Mouse (Mus musculus): Measurements from ENCODE around the gene Myo6. TPM values are rescaled to one million over a fixed set of nuclear protein-coding genes. Genes with fewer than 3 reads are reported as not detected.

The Myo6 gene
- total RNA-seq (2014; fragmentation: Nextera tagmentation): 0.72 and 9.1 TPM in 2 replicates
- 4.9 and 8.4 TPM in 2 replicates for total RNA-seq (2017)

DNA sequence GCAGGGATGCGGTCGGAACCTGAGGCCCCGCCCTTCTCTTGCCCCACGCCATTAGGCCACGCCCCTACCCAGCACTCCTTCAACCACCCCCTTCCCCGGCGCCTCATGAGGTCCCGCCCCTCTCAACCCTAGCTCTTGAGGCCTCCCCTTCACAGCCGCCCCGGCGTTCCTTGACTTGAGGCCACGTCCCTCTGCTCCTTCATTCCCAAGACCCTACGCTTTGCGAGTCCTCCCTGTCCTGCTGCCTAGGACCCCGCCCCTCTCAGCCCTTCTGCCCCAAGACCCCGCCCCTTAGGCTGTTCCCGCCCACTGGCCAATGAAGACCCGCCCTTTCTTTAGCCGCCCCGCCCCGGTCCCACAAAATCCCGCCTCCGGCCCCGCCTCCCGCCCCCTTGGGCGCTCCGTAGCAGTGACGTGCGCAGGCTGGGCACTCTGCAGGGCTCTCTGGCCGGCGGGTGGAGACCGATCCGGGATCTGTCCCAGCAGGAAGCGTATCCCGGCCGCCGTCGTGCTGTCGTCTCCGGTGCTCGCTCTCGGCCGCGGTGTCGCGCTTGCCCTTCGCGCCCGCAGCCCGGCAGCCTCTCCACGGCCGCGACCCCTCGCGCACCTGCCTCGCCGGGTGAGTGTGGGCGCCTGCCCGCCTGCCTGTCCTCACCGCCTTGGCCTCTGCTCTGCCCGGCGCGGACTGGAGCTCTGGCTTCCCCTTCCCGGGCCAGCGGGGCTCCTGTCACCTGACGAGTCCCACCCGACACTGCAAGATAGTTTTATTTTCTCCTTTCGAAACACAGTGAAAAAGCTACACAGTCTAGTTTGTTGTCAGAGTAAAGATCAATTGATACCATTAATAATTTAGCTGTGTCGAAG lies at the start of gene Myo6:
Gene Myo6, plus strand, starts transcription at position 421 of the 864 bp plus-strand sequence.
- peak; percentile 93 for ATAC-seq (replicated peaks; ENCODE audit: low FRiP score, low TSS enrichment, poor library complexity, severe bottlenecking)

DNA sequence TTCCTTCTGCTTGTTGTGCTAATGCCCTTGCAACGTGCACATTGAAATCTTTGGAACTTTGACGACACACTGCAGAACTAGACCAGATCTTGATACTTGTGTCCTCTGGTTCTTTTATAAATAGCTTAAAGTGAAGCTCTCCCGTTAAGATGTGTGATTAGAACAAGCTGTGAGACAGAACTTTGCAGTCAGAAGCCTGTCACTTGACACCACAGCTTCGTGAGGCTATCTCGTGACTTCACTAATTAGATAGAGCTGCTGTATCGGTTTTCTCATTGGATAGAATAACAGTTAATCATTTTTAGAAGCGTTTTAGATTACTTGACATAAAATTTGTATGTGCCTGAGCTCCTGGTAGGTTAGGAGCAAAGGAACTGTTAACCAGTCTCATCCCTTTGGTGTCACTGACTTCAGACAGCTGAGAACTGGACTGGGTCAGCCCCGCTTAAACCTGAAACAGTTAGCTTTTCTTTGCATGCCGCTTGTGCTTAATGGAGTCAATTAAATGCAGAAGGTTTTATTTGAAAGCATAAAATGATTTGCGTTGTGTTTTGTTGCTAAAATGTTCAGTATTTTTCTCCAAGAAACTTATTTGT lies 18.7 kb upstream of the Myo6 start:
- no peak for ATAC-seq (replicated peaks; ENCODE audit: low FRiP score, low TSS enrichment, poor library complexity, severe bottlenecking)

DNA sequence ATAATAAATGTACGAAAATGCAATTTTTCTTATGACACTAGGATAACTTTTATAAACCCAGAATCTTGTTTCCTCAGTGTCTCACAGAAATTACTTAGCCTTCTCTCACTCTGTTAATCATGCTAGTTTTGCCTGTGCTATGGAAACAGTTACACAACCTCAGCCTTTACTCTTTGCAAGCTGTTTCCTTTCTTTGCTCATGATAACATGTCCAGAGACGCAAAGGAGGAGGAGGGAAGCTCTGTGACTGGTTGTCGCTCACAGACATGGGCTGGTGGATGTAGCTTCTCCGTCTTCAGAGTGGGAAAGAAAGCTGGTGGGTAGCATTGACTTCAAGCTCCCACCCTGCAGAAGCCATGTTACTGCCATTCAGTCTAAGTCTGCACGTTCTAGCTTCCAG lies 15.2 kb upstream of the Myo6 start:
- no peak for ATAC-seq (replicated peaks; ENCODE audit: low FRiP score, low TSS enrichment, poor library complexity, severe bottlenecking)

- no peak for ATAC-seq (replicated peaks; ENCODE audit: low FRiP score, low TSS enrichment, poor library complexity, severe bottlenecking)
Observed at GRCm38 (mm10) chr9:80155277-80155676, 9.6 kb upstream of the Myo6 start.

DNA sequence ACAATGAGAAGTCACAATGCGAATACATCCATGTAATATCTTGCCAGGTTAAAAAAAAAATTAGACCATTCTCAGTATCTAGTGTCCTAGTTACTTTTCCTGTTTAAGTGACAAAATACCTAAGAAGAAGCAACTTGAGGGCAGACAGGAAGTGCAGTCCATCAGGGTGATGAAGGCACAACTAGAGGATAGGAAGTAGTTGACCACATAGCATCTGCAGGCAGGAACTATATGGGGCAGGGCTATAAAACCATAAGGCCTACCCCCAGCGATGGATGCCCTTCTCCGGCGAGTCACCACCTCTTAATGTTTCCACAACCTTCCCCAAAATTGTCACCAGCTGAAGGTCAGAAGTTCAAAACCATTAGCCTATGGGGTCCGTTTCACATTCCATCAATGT lies 8.1 kb upstream of the Myo6 start:
- ATAC-seq (replicated peaks; ENCODE audit: low FRiP score, low TSS enrichment, poor library complexity, severe bottlenecking): no peak

- ATAC-seq (replicated peaks; ENCODE audit: low FRiP score, low TSS enrichment, poor library complexity, severe bottlenecking): no peak
Observed at GRCm38 (mm10) chr9:80157840-80158465, 6.9 kb upstream of the Myo6 start.

- no peak for ATAC-seq (replicated peaks; ENCODE audit: low FRiP score, low TSS enrichment, poor library complexity, severe bottlenecking)
Observed at GRCm38 (mm10) chr9:80158937-80159336, 5.9 kb upstream of the Myo6 start.

GRCm38 (mm10) chr9:80161451-80161850 lies 3.4 kb upstream of the Myo6 start:
- ATAC-seq (replicated peaks; ENCODE audit: low FRiP score, low TSS enrichment, poor library complexity, severe bottlenecking): no peak

- no peak for ATAC-seq (replicated peaks; ENCODE audit: low FRiP score, low TSS enrichment, poor library complexity, severe bottlenecking)
Observed at GRCm38 (mm10) chr9:80163126-80163723, 1.6 kb upstream of the Myo6 start.

GRCm38 (mm10) chr9:80164191-80164590 lies 640 bp upstream of the Myo6 start:
- ATAC-seq (replicated peaks; ENCODE audit: low FRiP score, low TSS enrichment, poor library complexity, severe bottlenecking): peak; percentile 44

- ATAC-seq (replicated peaks; ENCODE audit: low FRiP score, low TSS enrichment, poor library complexity, severe bottlenecking): no peak
Observed at GRCm38 (mm10) chr9:80165690-80166089, 859 bp downstream of the Myo6 start.

GRCm38 (mm10) chr9:80166425-80166824 lies 1.6 kb downstream of the Myo6 start:
- ATAC-seq (replicated peaks; ENCODE audit: low FRiP score, low TSS enrichment, poor library complexity, severe bottlenecking): no peak

- ATAC-seq (replicated peaks; ENCODE audit: low FRiP score, low TSS enrichment, poor library complexity, severe bottlenecking): no peak
Observed at GRCm38 (mm10) chr9:80167089-80167488, 2.3 kb downstream of the Myo6 start.

DNA sequence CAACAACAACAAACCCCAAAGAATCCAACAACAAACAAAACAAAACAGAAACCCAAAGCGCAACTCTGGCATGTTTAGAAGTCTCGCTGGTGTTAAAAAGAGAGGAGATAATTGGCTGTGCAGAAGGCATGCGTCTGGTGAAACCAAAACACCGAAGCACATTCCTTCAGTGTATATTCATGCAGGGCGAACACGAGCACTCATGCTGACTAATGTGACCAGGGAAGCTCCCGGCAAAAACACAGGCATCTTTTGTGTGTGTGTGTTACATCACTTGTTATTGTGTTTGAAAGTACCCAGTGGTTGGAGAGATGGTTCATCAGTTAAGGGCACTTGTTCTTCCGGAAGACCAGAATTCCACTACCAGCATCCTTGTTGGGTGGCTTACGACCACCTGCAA lies 4.7 kb downstream of the Myo6 start:
- no peak for ATAC-seq (replicated peaks; ENCODE audit: low FRiP score, low TSS enrichment, poor library complexity, severe bottlenecking)

DNA sequence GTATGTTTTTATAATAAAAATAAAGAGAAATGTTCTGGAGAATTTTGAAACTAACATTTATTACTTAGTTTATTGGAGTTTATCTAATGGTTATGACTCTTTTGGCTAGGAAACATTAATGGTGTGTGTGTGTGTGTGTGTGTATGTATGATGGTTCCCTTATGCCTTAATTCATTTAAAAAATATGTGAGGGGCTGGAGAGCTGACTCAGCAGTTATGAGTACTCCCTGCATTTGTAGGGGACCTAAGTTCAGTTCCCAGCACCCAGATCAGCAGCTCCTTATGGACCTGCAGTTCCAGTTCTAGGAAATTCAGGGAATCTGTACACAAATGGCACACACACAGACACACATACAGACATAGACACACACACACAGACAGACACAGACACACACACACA lies 6.4 kb downstream of the Myo6 start:
- no peak for ATAC-seq (replicated peaks; ENCODE audit: low FRiP score, low TSS enrichment, poor library complexity, severe bottlenecking)

DNA sequence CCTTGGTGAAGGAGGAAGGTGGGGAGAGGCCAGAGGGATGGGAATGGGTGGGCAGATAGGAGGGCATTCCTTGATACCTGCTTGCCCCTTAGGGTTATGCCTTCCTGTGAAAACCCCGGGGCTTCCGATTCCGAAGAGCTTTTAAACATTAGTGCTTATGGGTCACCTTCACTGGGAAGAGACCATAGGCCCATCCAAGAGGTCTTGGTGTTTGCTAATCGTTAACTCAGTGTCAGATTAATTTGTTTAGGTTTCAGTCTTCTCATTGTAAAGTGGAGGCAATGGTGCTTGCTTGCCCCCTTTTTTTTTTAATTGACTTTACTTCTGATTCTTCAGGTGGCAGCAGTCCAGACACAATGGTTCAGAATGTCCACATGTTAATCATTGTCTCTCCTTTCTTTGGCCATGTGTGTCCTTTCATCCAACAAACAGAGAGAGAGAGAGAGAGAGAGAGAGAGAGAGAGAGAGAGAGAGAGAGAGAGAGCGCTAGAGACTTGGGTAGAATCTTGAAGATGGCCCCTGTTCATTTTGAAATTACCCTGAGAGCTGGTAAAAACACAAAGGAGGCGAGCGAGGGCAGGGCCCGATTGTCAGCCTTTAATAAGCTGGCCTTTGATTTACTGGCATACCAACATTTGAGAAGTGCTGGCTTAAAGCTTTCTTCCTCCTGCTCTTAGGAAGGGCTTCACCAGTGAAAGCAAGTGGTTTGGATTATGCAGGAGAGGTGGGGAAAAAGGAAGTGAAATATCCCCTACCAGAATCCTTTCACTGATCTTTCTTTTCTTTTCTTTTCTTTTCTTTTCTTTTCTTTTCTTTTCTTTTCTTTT lies 7.8 kb downstream of the Myo6 start:
- no peak for ATAC-seq (replicated peaks; ENCODE audit: low FRiP score, low TSS enrichment, poor library complexity, severe bottlenecking)

DNA sequence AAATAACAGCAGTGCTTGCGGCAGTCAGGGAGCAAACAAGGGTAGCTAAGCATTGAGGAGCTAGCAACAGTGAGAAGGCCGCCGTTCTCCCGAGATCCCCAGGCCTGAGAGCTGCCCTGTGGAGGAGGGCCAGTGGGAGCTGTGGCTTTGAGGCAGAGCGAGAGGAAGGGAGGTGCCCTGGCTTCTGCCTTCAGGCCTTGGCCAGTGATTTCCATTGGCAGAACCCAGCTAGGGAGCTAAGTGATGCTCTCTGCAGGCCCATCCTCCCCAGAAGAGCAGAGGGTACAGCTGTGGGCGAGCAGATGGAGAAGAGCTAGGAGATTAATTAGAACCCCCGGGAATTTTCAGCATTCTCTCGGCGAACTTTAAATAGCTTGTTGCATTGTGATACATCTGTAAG lies 8.8 kb downstream of the Myo6 start:
- ATAC-seq (replicated peaks; ENCODE audit: low FRiP score, low TSS enrichment, poor library complexity, severe bottlenecking): no peak

DNA sequence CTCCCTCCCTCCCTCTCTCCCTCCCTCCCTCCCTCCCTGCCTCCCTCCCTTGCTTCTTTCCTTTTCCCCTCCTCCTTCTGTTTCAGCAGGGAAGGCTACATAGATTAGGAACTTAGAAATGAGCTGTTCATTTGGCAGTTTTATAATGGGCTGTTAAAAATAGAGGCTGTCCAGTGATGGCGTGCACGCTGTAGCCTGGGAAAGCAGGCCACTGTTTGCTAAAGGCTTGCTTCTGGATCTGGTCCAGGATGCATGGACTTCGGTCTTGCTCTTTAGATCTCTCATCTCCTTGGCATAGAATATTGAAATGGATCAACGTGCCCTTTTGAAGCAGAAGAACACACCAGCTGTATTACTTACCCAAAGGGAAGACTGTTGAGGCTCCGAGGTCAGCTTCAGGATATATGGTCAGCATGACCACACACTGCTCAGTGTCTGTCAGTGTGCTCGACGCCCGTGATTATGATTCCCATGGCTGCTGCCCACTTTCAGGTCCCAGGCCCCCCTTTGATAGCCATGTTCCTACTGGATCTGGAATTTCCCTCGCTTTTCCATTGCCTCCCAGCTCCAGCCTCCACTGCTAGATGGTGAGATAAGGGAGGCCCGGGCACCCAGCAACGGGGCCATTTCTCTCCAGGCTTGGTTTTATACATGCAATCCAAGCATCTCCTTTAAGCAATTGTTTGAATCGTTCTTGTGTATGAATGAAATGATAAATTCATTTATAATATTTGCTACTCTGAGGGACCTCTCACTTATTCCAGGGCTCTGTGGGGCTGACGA lies 12.1 kb downstream of the Myo6 start:
- ATAC-seq (replicated peaks; ENCODE audit: low FRiP score, low TSS enrichment, poor library complexity, severe bottlenecking): no peak

GRCm38 (mm10) chr9:80178670-80179069 lies 13.8 kb downstream of the Myo6 start:
- ATAC-seq (replicated peaks; ENCODE audit: low FRiP score, low TSS enrichment, poor library complexity, severe bottlenecking): no peak
